Mouse (Mus musculus) ES-Bruce4 (cell line): ENCODE results near the gene Bicral.

Source experiments
- CTCF ChIP-seq: IDR thresholded peaks from one replicate; pipeline ENCODE4 v1.8.1; 2011; ENCODE audit warnings: low read depth, low read length
- EP300 ChIP-seq: IDR thresholded peaks from 2 replicates; pipeline ENCODE4 v1.6.1; 2011; ENCODE audit warnings: low read depth, low read length; ENCODE audit not compliant: insufficient read depth
- POLR2A ChIP-seq: IDR thresholded peaks from one replicate; pipeline ENCODE4 v1.8.1; 2011; ENCODE audit warnings: low read length; ENCODE audit not compliant: insufficient read depth

DNA sequence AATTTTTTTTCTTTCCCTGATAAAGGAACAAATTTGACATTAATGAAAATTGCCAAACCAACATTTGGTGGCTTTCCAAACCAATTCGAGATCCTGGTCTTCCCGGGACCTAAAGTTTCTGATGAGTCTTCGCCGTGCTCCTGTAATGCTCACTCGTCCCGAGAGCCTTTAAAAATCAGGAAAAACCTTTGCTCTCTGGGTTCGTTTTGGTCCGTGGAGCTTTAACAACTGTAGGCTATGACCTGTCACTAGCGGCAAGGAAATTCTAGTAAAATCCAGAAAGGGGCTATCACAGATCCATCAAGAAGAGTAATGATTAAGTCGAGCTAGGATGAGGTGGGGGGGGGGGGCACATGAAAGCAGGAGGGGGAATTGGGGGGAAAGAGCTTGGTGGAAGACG lies 76.4 kb downstream of the Bicral start:
- TF ChIP-seq EP300 (no peak), POLR2A (no peak), CTCF (no peak)
